Mouse (Mus musculus) liver, embryonic 16.5 days (tissue): ENCODE results near the gene Pdss1. TPM values are rescaled to one million over a fixed set of nuclear protein-coding genes. Genes with fewer than 3 reads are reported as not detected.
"Not testable (repeated sequence)": the region's sequence is repeated elsewhere in the genome, so short reads cannot be mapped to it uniquely, and the experiment has no call there.

Experiments used
- ATAC-seq: fragments of 200-750 bp; cut with Nextera tagmentation; 2 replicates; pipeline ENCODE4 v1.8.0; 2017; ENCODE audit warnings: low read depth, mild to moderate bottlenecking, moderate number of reproducible peaks, moderate library complexity
- H3K27ac ChIP-seq: fragments of 300-500 bp; sonication (generic); 2 replicates; pipeline ENCODE4 v1.5.1; 2014; ENCODE audit warnings: mild to moderate bottlenecking, low read length
- H3K27me3 ChIP-seq: fragments of 300-500 bp; sonication (generic); 2 replicates; pipeline ENCODE4 v1.6.1; 2014; ENCODE audit warnings: low read depth, low read length, mixed read lengths; ENCODE audit not compliant: control insufficient read depth, insufficient read depth
- H3K36me3 ChIP-seq: fragments of 300-500 bp; sonication (generic); 2 replicates; pipeline ENCODE4 v1.6.1; 2014; ENCODE audit warnings: mild to moderate bottlenecking; ENCODE audit not compliant: control insufficient read depth, insufficient read depth
- H3K4me1 ChIP-seq: fragments of 300-500 bp; sonication (generic); 2 replicates; pipeline ENCODE4 v1.6.1; 2014; ENCODE audit warnings: low read depth, low read length, mixed read lengths; ENCODE audit not compliant: control insufficient read depth
- H3K4me2 ChIP-seq: fragments of 300-500 bp; sonication (generic); 2 replicates; pipeline ENCODE4 v1.6.1; 2014; ENCODE audit warnings: low read depth, low read length, mixed read lengths
- H3K4me3 ChIP-seq: fragments of 300-500 bp; sonication (generic); 2 replicates; pipeline ENCODE4 v1.5.1; 2014; ENCODE audit warnings: low read depth, mild to moderate bottlenecking, low read length
- H3K9ac ChIP-seq: fragments of 300-500 bp; sonication (generic); 2 replicates; pipeline ENCODE4 v1.6.1; 2014; ENCODE audit warnings: low read depth, low read length
- H3K9me3 ChIP-seq: fragments of 300-500 bp; sonication (generic); replicated peaks from 2 replicates; pipeline ENCODE4 v1.6.1; 2016; ENCODE audit warnings: low read length; ENCODE audit not compliant: control insufficient read depth
- WGBS: fragments of 180-500 bp; shearing (Covaris S2); extraction: QIAGEN DNeasy Blood & Tissue Kit; methylation state at CpG from one replicate; pipeline ENCODE4 v1.1.7; 2014; ENCODE audit not compliant: insufficient replicate concordance; 5-methylcytosine and 5-hydroxymethylcytosine counted together
- polyA plus RNA-seq: library from polyadenylated mRNA; unstranded; fragments of >200 nt; fragmentation: Nextera tagmentation; extraction: Ambion mirVana; gene quantifications from 2 replicates; pipeline ENCODE4 v1.2.1, GENCODE M21; 2015

Gene Pdss1
- 10.1 and 10.6 TPM in 2 replicates for polyA plus RNA-seq

GRCm38 (mm10) chr2:22895282-22896273, at the start of gene Pdss1:
Pdss1 (plus strand) TSS chr2:22895522.
- ATAC-seq = peak; percentile 99
- no peaks in the 10 kb centered on the region for H3K9me3 ChIP-seq
- H3K27ac ChIP-seq = peak within 1 kb of the TSS; percentile 87
- peak within 1 kb of the TSS; percentile 77 for H3K9ac ChIP-seq
- peaks cover 4% of the 10 kb centered on the region for H3K4me1 ChIP-seq
- no peaks in the 10 kb centered on the region for H3K27me3 ChIP-seq
- H3K4me3 ChIP-seq = peak within 1 kb of the TSS; percentile 80
- H3K4me2 ChIP-seq = peak within 1 kb of the TSS; percentile 80
- WGBS = under 1% methylated on average over 81 of the region's 81 CpGs
- no peaks in the 10 kb centered on the region for H3K36me3 ChIP-seq

GRCm38 (mm10) chr2:22851900-22852299, 43.4 kb upstream of the Pdss1 start:
- no peak overlapping the region for H3K27ac ChIP-seq
- H3K9me3 ChIP-seq = no peaks in the 10 kb centered on the region
- 65% methylated on average over 4 of the region's 4 CpGs for WGBS
- no peak overlapping the region for H3K9ac ChIP-seq
- no peaks in the 10 kb centered on the region for H3K4me1 ChIP-seq
- no peaks in the 10 kb centered on the region; the same call in 1 of the 2 replicates for H3K36me3 ChIP-seq
- no peaks in the 10 kb centered on the region for H3K27me3 ChIP-seq
- H3K4me3 ChIP-seq = no peak overlapping the region
- ATAC-seq = no peak
- H3K4me2 ChIP-seq = no peak overlapping the region

- Histone ChIP-seq H3K9me3 (no peaks in the 10 kb centered on the region), H3K9ac (no peak overlapping the region), H3K27me3 (no peaks in the 10 kb centered on the region), H3K36me3 (no peaks in the 10 kb centered on the region), H3K27ac (no peak overlapping the region), H3K4me3 (no peak overlapping the region), H3K4me1 (no peaks in the 10 kb centered on the region), H3K4me2 (no peak overlapping the region)
- no peak for ATAC-seq
- WGBS = 76% methylated on average over 3 of the region's 3 CpGs
These were observed 37.8 kb upstream of the Pdss1 start for GRCm38 (mm10) chr2:22857501-22857900.

GRCm38 (mm10) chr2:22862194-22862593, 33.1 kb upstream of the Pdss1 start:
- Histone ChIP-seq H3K27me3 (no peaks in the 10 kb centered on the region), H3K4me1 (no peaks in the 10 kb centered on the region), H3K27ac (no peak overlapping the region), H3K36me3 (no peaks in the 10 kb centered on the region), H3K4me2 (no peak overlapping the region), H3K9me3 (no peaks in the 10 kb centered on the region), H3K4me3 (no peak overlapping the region), H3K9ac (no peak overlapping the region)
- no peak for ATAC-seq
- WGBS = 69% methylated on average over 2 of the region's 2 CpGs

- 3% methylated on average over 6 of the region's 6 CpGs for WGBS
- 0 out of 2 replicates have a peak, but pooled peaks have one; percentile 21 for ATAC-seq
- not testable (repeated sequence) for H3K27me3 ChIP-seq
These were observed 30.8 kb upstream of the Pdss1 start for GRCm38 (mm10) chr2:22864394-22865037.

GRCm38 (mm10) chr2:22865818-22866217, 29.5 kb upstream of the Pdss1 start:
- Histone ChIP-seq H3K27ac (no peak overlapping the region), H3K9ac (no peak overlapping the region), H3K4me1 (no peaks in the 10 kb centered on the region), H3K36me3 (no peaks in the 10 kb centered on the region), H3K4me2 (no peak overlapping the region), H3K4me3 (no peak overlapping the region), H3K27me3 (no peaks in the 10 kb centered on the region), H3K9me3 (no peaks in the 10 kb centered on the region)
- 83% methylated on average over 1 of the region's 1 CpGs for WGBS
- ATAC-seq = no peak

More at GRCm38 (mm10) chr2:22864394-22865037, 30.8 kb upstream of the Pdss1 start:
- H3K4me1 ChIP-seq, H3K9ac ChIP-seq, H3K4me2 ChIP-seq, H3K4me3 ChIP-seq, H3K27ac ChIP-seq, H3K9me3 ChIP-seq, H3K36me3 ChIP-seq: not testable (repeated sequence)

GRCm38 (mm10) chr2:22866894-22867424, 28.4 kb upstream of the Pdss1 start:
- Histone ChIP-seq H3K4me2 (no peak overlapping the region), H3K4me1 (no peaks in the 10 kb centered on the region), H3K9me3 (no peaks in the 10 kb centered on the region), H3K36me3 (no peaks in the 10 kb centered on the region), H3K27ac (no peak overlapping the region), H3K9ac (no peak overlapping the region), H3K27me3 (no peaks in the 10 kb centered on the region), H3K4me3 (no peak overlapping the region)
- 61% methylated on average over 7 of the region's 7 CpGs for WGBS
- no peak for ATAC-seq

GRCm38 (mm10) chr2:22873159-22873558, 22.2 kb upstream of the Pdss1 start:
- no peak overlapping the region for H3K4me2 ChIP-seq
- H3K36me3 ChIP-seq = no peaks in the 10 kb centered on the region
- no peaks in the 10 kb centered on the region for H3K9me3 ChIP-seq
- no peaks in the 10 kb centered on the region for H3K4me1 ChIP-seq
- no peak overlapping the region for H3K4me3 ChIP-seq
- no peaks in the 10 kb centered on the region for H3K27me3 ChIP-seq
- no peak for ATAC-seq
- WGBS = 69% methylated on average over 1 of the region's 1 CpGs
- H3K9ac ChIP-seq = no peak overlapping the region
- H3K27ac ChIP-seq = no peak overlapping the region
